Mouse (Mus musculus): ENCODE results near the gene Mrps25.

Mrps25 gene

DNA sequence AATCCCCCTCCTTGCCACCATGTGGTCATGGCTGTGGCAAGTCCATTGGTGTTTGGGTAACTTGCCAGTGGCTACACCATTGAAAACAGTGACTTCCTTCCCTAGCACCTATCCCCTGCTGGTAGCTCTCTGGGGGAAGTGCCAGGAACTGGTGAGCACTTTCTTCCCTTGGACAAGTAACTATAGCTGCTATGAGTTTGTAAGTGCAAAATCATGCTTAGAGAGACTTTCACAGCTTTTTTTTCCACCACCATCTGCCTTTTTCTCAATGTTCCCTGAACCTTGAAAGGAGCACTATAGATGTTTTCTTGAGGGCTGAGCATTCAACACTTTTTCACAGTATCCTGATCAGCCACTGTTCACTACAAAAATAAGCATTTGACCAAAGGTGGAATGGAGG is 59.3 kb downstream of the Mrps25 start:
- no peak for DNase-seq
